Mouse (Mus musculus) spleen, adult 2 months (tissue): ENCODE measurements around the gene Tyrobp.
A peak's percentile ranks its signal among the peaks of the same experiment; 100 is the strongest.

Source experiments
- CTCF ChIP-seq: fragments of 200-500 bp; IDR thresholded peaks from 2 replicates; pipeline ENCODE4 v1.5.1; 2011; ENCODE audit warnings: mild to moderate bottlenecking, inconsistent platforms; ENCODE audit not compliant: insufficient read depth, insufficient read length, insufficient replicate concordance; ENCODE audit errors: extremely low read depth
- POLR2A ChIP-seq: fragments of 200-500 bp; IDR thresholded peaks from 2 replicates; pipeline ENCODE4 v1.6.1; 2011; ENCODE audit warnings: low read depth, low read length, inconsistent platforms

- TF ChIP-seq POLR2A = no peak
- TF ChIP-seq CTCF = peak; percentile 74; the same call in 1 of the 2 replicates
Measured at GRCm38 (mm10) chr7:30431793-30432192, 18.2 kb downstream of the Tyrobp start.
